Mouse (Mus musculus) skeletal muscle tissue, postnatal 0 days (tissue): ENCODE results near the gene Ap3d1. TPM values are rescaled to one million over a fixed set of nuclear protein-coding genes. Genes with fewer than 3 reads are reported as not detected.

Experiments
- polyA plus RNA-seq: library from polyadenylated mRNA; unstranded; fragments of >200 nt; fragmentation: Nextera tagmentation; extraction: Ambion mirVana; gene quantifications from 2 replicates; pipeline ENCODE4 v1.2.1, GENCODE M21; 2015

Gene Ap3d1
- polyA plus RNA-seq, result 31.6 and 35.9 TPM in 2 replicates

GRCm38 (mm10) chr10:80742180-80742978 lies at the start of gene Ap3d1:
TSS of gene Ap3d1 (minus strand) at chr10:80742264.

GRCm38 (mm10) chr10:80754594-80755290 lies 12.7 kb upstream of the Ap3d1 start, which contains the start of gene Dot1l:
TSS of gene Dot1l (plus strand) at chr10:80755206.

GRCm38 (mm10) chr10:80701721-80702535 lies 40.1 kb downstream of the Ap3d1 start, which contains the start of the genes Mob3a and Izumo4:
TSS of gene Mob3a (minus strand) at chr10:80701977.
TSS of gene Izumo4 (plus strand) at chr10:80702184.

GRCm38 (mm10) chr10:80677942-80678436 lies 64.1 kb downstream of the Ap3d1 start, which contains the start of gene Mknk2:
TSS of gene Mknk2 (minus strand) at chr10:80678112.

Other genes with a start within 250 kb of the Ap3d1 start
- gene Onecut3, start 247.4 kb downstream of the Ap3d1 start, polyA plus RNA-seq, result not detected in 2 replicates
- 0.05 TPM in 1 of 2 replicates, not detected in the other for gene Atp8b3, start 203.1 kb downstream of the Ap3d1 start, polyA plus RNA-seq
- gene Rexo1, start 180.7 kb downstream of the Ap3d1 start, polyA plus RNA-seq, result 7.3 TPM in 2 replicates
- gene Klf16, start 164.9 kb downstream of the Ap3d1 start, polyA plus RNA-seq, result 2.6 and 3.2 TPM in 2 replicates
- 76.8 and 93.8 TPM in 2 replicates for gene Abhd17a, start 151.9 kb downstream of the Ap3d1 start, polyA plus RNA-seq
- 30.5 and 36.5 TPM in 2 replicates for gene Scamp4, start 139.4 kb downstream of the Ap3d1 start, polyA plus RNA-seq
- gene Adat3, start 139.4 kb downstream of the Ap3d1 start, polyA plus RNA-seq, result 2.5 and 3.5 TPM in 2 replicates
- 0.87 and 1.2 TPM in 2 replicates for gene Gm49322, start 136.2 kb downstream of the Ap3d1 start, polyA plus RNA-seq
- 93.0 and 102 TPM in 2 replicates for gene Csnk1g2, start 119.4 kb downstream of the Ap3d1 start, polyA plus RNA-seq
- 31.9 and 36.3 TPM in 2 replicates for gene Btbd2, start 85.2 kb downstream of the Ap3d1 start, polyA plus RNA-seq
- 132 and 139 TPM in 2 replicates for gene Mknk2, start 64.2 kb downstream of the Ap3d1 start, polyA plus RNA-seq
- gene Mob3a, start 40.3 kb downstream of the Ap3d1 start, polyA plus RNA-seq, result 19.4 and 20.4 TPM in 2 replicates
- gene Izumo4, start 40.1 kb downstream of the Ap3d1 start, polyA plus RNA-seq, result 7.5 and 10.2 TPM in 2 replicates
- gene Dot1l, start 12.9 kb upstream of the Ap3d1 start, polyA plus RNA-seq, result 8.6 and 10.6 TPM in 2 replicates
- 28.5 and 34.2 TPM in 2 replicates for gene Sf3a2, start 55.9 kb upstream of the Ap3d1 start, polyA plus RNA-seq
- 44.2 and 55.6 TPM in 2 replicates for gene Plekhj1, start 56.4 kb upstream of the Ap3d1 start, polyA plus RNA-seq
- gene Amh, start 63.0 kb upstream of the Ap3d1 start, polyA plus RNA-seq, result not detected in 2 replicates
- 278 and 284 TPM in 2 replicates for gene Jsrp1, start 71.2 kb upstream of the Ap3d1 start, polyA plus RNA-seq
- 1,304 and 1,343 TPM in 2 replicates for gene Oaz1, start 84.4 kb upstream of the Ap3d1 start, polyA plus RNA-seq
- 8.9 and 10.0 TPM in 2 replicates for gene Lingo3, start 101.8 kb upstream of the Ap3d1 start, polyA plus RNA-seq
- gene Lsm7, start 112.9 kb upstream of the Ap3d1 start, polyA plus RNA-seq, result 171 and 175 TPM in 2 replicates
- gene Sppl2b, start 113.0 kb upstream of the Ap3d1 start, polyA plus RNA-seq, result 20.0 and 20.7 TPM in 2 replicates
- gene Tmprss9, start 129.6 kb upstream of the Ap3d1 start, polyA plus RNA-seq, result not detected in 2 replicates
- gene Timm13, start 158.7 kb upstream of the Ap3d1 start, polyA plus RNA-seq, result 239 and 241 TPM in 2 replicates
- 23.4 and 25.6 TPM in 2 replicates for gene Lmnb2, start 176.0 kb upstream of the Ap3d1 start, polyA plus RNA-seq
- 24.5 and 29.0 TPM in 2 replicates for gene Gadd45b, start 187.8 kb upstream of the Ap3d1 start, polyA plus RNA-seq